Mouse (Mus musculus) stomach, postnatal 0 days (tissue): ENCODE results near the gene Gjb4. TPM values are rescaled to one million over a fixed set of nuclear protein-coding genes. Genes with fewer than 3 reads are reported as not detected.
A peak's percentile ranks its signal among the peaks of the same experiment; 100 is the strongest.

Experiments
- ATAC-seq: fragments of 200-750 bp; cut with Nextera tagmentation; 2 replicates; pipeline ENCODE4 v1.8.0; 2017; ENCODE audit not compliant: low FRiP score, low TSS enrichment
- DNase-seq: peaks from one replicate; pipeline ENCODE4 v3.0.0-alpha.2; 2016; ENCODE audit warnings: low spot score
- H3K27ac ChIP-seq: fragments of 300-500 bp; sonication (generic); replicated peaks from 2 replicates; pipeline ENCODE4 v1.5.1; 2014; ENCODE audit warnings: mild to moderate bottlenecking, control low read depth
- H3K27me3 ChIP-seq: fragments of 300-500 bp; sonication (generic); 2 replicates; pipeline ENCODE4 v1.6.1; 2014; ENCODE audit warnings: low read length; ENCODE audit not compliant: control insufficient read depth, insufficient read depth
- H3K36me3 ChIP-seq: fragments of 300-500 bp; sonication (generic); 2 replicates; pipeline ENCODE4 v1.6.1; 2014; ENCODE audit warnings: low read length, mixed read lengths; ENCODE audit not compliant: control insufficient read depth, insufficient read depth
- H3K4me1 ChIP-seq: fragments of 300-500 bp; sonication (generic); replicated peaks from 2 replicates; pipeline ENCODE4 v1.6.1; 2014; ENCODE audit warnings: antibody characterized with exemption; ENCODE audit not compliant: control insufficient read depth, insufficient read depth
- H3K4me2 ChIP-seq: fragments of 300-500 bp; sonication (generic); replicated peaks from 2 replicates; pipeline ENCODE4 v1.6.1; 2014; ENCODE audit warnings: low read depth, mild to moderate bottlenecking, control low read depth, moderate library complexity
- H3K4me3 ChIP-seq: fragments of 300-500 bp; sonication (generic); 2 replicates; pipeline ENCODE4 v1.5.1; 2014; ENCODE audit warnings: low read depth, low read length, control low read depth
- H3K9ac ChIP-seq: fragments of 300-500 bp; sonication (generic); 2 replicates; pipeline ENCODE4 v1.6.1; 2014; ENCODE audit warnings: mild to moderate bottlenecking, low read length, control low read depth, mixed read lengths
- H3K9me3 ChIP-seq: fragments of 300-500 bp; sonication (generic); 2 replicates; pipeline ENCODE4 v1.6.1; 2016; ENCODE audit warnings: low read length; ENCODE audit not compliant: control insufficient read depth
- CTCF ChIP-seq: IDR thresholded peaks from 2 replicates; pipeline ENCODE4 v1.5.1; 2016; ENCODE audit warnings: antibody characterized with exemption, low read depth, mild to moderate bottlenecking, moderate library complexity
- EP300 ChIP-seq: optimal IDR thresholded peaks from 2 replicates; pipeline ENCODE3; 2016; ENCODE audit warnings: antibody characterized with exemption
- WGBS: fragments of 180-500 bp; shearing (Covaris S2); extraction: QIAGEN DNeasy Blood & Tissue Kit; methylation state at CpG from one replicate; pipeline ENCODE4 v1.1.7; 2014; 5-methylcytosine and 5-hydroxymethylcytosine counted together
- polyA plus RNA-seq: library from polyadenylated mRNA; unstranded; fragments of >200 nt; fragmentation: Nextera tagmentation; extraction: Ambion mirVana; gene quantifications from 2 replicates; pipeline ENCODE4 v1.2.1, GENCODE M21; 2015

Gjb4 gene
- polyA plus RNA-seq, 1 experiment from 2014 or later, result 1.7 TPM

DNA sequence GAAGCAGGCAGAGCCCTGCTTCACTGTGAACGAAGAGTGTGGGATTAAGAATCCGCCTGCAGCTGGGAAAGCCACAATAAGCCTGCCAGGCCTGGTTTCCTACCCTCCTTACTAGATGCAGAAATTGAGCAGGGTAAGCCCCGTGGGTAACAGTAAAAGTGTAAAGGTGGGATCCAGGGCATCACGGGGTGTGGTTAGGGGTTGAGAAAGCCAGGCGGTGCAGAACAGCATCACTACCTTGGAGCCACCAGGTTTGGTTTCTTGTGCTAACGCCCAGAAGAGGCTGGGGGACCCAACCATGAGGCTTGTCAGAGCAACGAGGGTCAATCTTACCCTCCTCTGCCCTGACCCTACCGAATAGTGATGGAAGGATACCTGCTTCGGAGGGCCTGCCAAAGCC, 39.3 kb downstream of the Gjb4 start:
- Histone ChIP-seq H3K27me3 (no peaks in the 10 kb centered on the region), H3K4me2 (peak overlapping the region; percentile 77), H3K9ac (no peak overlapping the region), H3K4me1 (no peaks in the 10 kb centered on the region), H3K27ac (no peak overlapping the region), H3K36me3 (no peaks in the 10 kb centered on the region), H3K4me3 (no peak overlapping the region), H3K9me3 (no peaks in the 10 kb centered on the region)
- ATAC-seq (no peak), DNase-seq (no peak)
- 52% methylated on average over 9 of the region's 9 CpGs for WGBS
- TF ChIP-seq CTCF (no peak), EP300 (no peak)

GRCm38 (mm10) chr4:127313861-127314260, 40.0 kb downstream of the Gjb4 start, which contains the start of gene Gja4:
TSS of gene Gja4 (minus strand) at chr4:127314039.
- peak; percentile 70 for ATAC-seq
- WGBS, result under 1% methylated on average over 25 of the region's 25 CpGs
- Histone ChIP-seq H3K9me3 (no peaks in the 10 kb centered on the region), H3K36me3 (no peaks in the 10 kb centered on the region), H3K27ac (no peak within 1 kb of the TSS), H3K27me3 (no peaks in the 10 kb centered on the region), H3K9ac (peak within 1 kb of the TSS; percentile 64), H3K4me1 (no peaks in the 10 kb centered on the region), H3K4me3 (peak within 1 kb of the TSS; percentile 47), H3K4me2 (peak within 1 kb of the TSS; percentile 77)
- DNase-seq, result peak; percentile 77
- TF ChIP-seq CTCF (peak; percentile 72), EP300 (no peak)

GRCm38 (mm10) chr4:127312349-127312748, 41.5 kb downstream of the Gjb4 start:
- Histone ChIP-seq H3K36me3 (no peaks in the 10 kb centered on the region), H3K27ac (no peak overlapping the region), H3K4me3 (no peak overlapping the region), H3K27me3 (no peaks in the 10 kb centered on the region), H3K9ac (no peak overlapping the region), H3K9me3 (no peaks in the 10 kb centered on the region), H3K4me2 (no peak overlapping the region), H3K4me1 (no peaks in the 10 kb centered on the region)
- TF ChIP-seq CTCF (no peak), EP300 (no peak)
- ATAC-seq (no peak), DNase-seq (no peak)
- 62% methylated on average over 24 of the region's 24 CpGs for WGBS

GRCm38 (mm10) chr4:127311561-127311960, 42.3 kb downstream of the Gjb4 start:
- TF ChIP-seq CTCF (no peak), EP300 (no peak)
- Histone ChIP-seq H3K9me3 (no peaks in the 10 kb centered on the region), H3K4me3 (no peak overlapping the region), H3K27me3 (no peaks in the 10 kb centered on the region), H3K36me3 (no peaks in the 10 kb centered on the region), H3K4me2 (no peak overlapping the region), H3K4me1 (no peaks in the 10 kb centered on the region), H3K27ac (no peak overlapping the region), H3K9ac (no peak overlapping the region)
- ATAC-seq, result no peak
- no peak for DNase-seq
- 56% methylated on average over 9 of the region's 9 CpGs for WGBS

DNA sequence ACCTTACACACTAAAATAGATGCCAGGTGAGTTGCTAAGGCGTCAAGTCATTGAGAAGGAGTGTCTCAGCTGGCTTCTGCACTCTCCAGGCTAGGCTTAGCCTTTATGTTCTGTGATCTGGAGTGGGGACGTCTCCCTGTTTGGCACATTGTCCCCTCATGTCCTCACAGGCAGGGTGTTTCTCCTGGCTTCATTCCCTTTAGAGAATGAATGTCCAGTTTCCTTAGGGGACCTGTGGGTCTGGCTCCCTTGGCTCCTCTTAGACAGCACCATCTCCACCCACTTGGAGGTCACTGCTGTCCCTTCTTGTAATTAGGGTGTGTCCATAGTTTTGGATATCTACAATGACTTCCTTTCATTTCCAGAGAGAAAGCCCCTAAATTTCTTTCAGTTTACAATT, 47.0 kb downstream of the Gjb4 start:
- no peak for TF ChIP-seq EP300
- TF ChIP-seq CTCF, result no peak
- 41% methylated on average over 2 of the region's 2 CpGs for WGBS
- Histone ChIP-seq H3K4me2 (no peak overlapping the region), H3K36me3 (no peaks in the 10 kb centered on the region), H3K27me3 (no peaks in the 10 kb centered on the region), H3K9ac (no peak overlapping the region), H3K4me3 (no peak overlapping the region), H3K9me3 (no peaks in the 10 kb centered on the region), H3K4me1 (no peaks in the 10 kb centered on the region), H3K27ac (no peak overlapping the region)
- DNase-seq (no peak), ATAC-seq (no peak)

- H3K4me1 ChIP-seq, result no peaks in the 10 kb centered on the region
- no peak overlapping the region for H3K4me3 ChIP-seq
- H3K36me3 ChIP-seq, result no peaks in the 10 kb centered on the region
- H3K9ac ChIP-seq, result no peak overlapping the region
- WGBS, result 80% methylated on average over 3 of the region's 3 CpGs
- H3K27ac ChIP-seq, result no peak overlapping the region
- no peaks in the 10 kb centered on the region for H3K9me3 ChIP-seq
- ATAC-seq (no peak), DNase-seq (no peak)
- no peaks in the 10 kb centered on the region for H3K27me3 ChIP-seq
- no peak overlapping the region for H3K4me2 ChIP-seq
- TF ChIP-seq CTCF (no peak), EP300 (no peak)
These were observed 50.1 kb downstream of the Gjb4 start for GRCm38 (mm10) chr4:127303796-127304195.

Other genes starting within 250 kb of the Gjb4 start
- gene Tmem35b, start 230.4 kb downstream of the Gjb4 start, polyA plus RNA-seq, result 14.5 and 16.0 TPM in 2 replicates
- 0.45 and 0.47 TPM in 2 replicates for gene Dlgap3, start 184.9 kb downstream of the Gjb4 start, polyA plus RNA-seq
- 37.7 and 41.1 TPM in 2 replicates for gene Smim12, start 110.3 kb downstream of the Gjb4 start, polyA plus RNA-seq
- gene Gja4, start 40.0 kb downstream of the Gjb4 start, polyA plus RNA-seq, result 7.3 and 8.0 TPM in 2 replicates
- 15.1 and 15.5 TPM in 2 replicates for gene Gjb3, start 23.2 kb downstream of the Gjb4 start, polyA plus RNA-seq
- 3.3 and 3.8 TPM in 2 replicates for gene Gjb5, start 4.1 kb upstream of the Gjb4 start, polyA plus RNA-seq